Mouse (Mus musculus) olfactory bulb, adult 2 months (tissue): ENCODE measurements at regions not wholly inside any gene's neighbourhood (a gene's known extent, or its start where the extent isn't known, plus 50 kb on each side); places are given as distances from the start of the nearest gene placed in this dataset.

Source experiments
- H3K27ac ChIP-seq: fragments of 200-500 bp; 2 replicates; pipeline ENCODE4 v1.5.1; 2012; ENCODE audit warnings: low read depth, low read length; ENCODE audit not compliant: insufficient read depth
- H3K4me1 ChIP-seq: fragments of 200-500 bp; 2 replicates; pipeline ENCODE4 v1.6.1; 2012; ENCODE audit warnings: low read length; ENCODE audit not compliant: control insufficient read depth, insufficient read depth
- H3K4me3 ChIP-seq: fragments of 200-500 bp; 2 replicates; pipeline ENCODE4 v1.5.1; 2012; ENCODE audit warnings: mild to moderate bottlenecking, low read depth, low read length, moderate library complexity; ENCODE audit not compliant: insufficient read depth
- CTCF ChIP-seq: fragments of 200-500 bp; IDR thresholded peaks from 2 replicates; pipeline ENCODE4 v1.5.1; 2012; ENCODE audit warnings: low read depth, mild to moderate bottlenecking, low read length, moderate library complexity; ENCODE audit not compliant: insufficient read depth
- POLR2A ChIP-seq: fragments of 200-500 bp; IDR thresholded peaks from 2 replicates; pipeline ENCODE4 v1.6.1; 2012; ENCODE audit warnings: mild to moderate bottlenecking, low read depth, low read length, moderate library complexity; ENCODE audit not compliant: insufficient read depth
- WGBS: fragments of 180-500 bp; shearing (Covaris S2); methylation state at CpG from one replicate; pipeline ENCODE4 v1.1.7; 2018; 5-methylcytosine and 5-hydroxymethylcytosine counted together

- no peak overlapping the region for H3K4me3 ChIP-seq
- no peaks in the 10 kb centered on the region for H3K4me1 ChIP-seq
- 89% methylated on average over 8 of the region's 8 CpGs for WGBS
- H3K27ac ChIP-seq = no peak overlapping the region
- no peak for TF ChIP-seq CTCF
These were observed 214.8 kb upstream of the Spred2 start for GRCm38 (mm10) chr11:19709337-19709736.

- Histone ChIP-seq H3K4me3 (no peak overlapping the region), H3K4me1 (no peaks in the 10 kb centered on the region), H3K27ac (no peak overlapping the region)
- no peak for TF ChIP-seq CTCF
- no peak for TF ChIP-seq POLR2A
- WGBS = 37% methylated on average over 8 of the region's 8 CpGs
These were observed 211.1 kb upstream of the Spred2 start for GRCm38 (mm10) chr11:19713091-19713490.

- Histone ChIP-seq H3K27ac (no peak overlapping the region), H3K4me1 (no peaks in the 10 kb centered on the region), H3K4me3 (0 out of 2 replicates have a peak overlapping the region, but pooled peaks have one; percentile 8)
- 66% methylated on average over 20 of the region's 20 CpGs for WGBS
- TF ChIP-seq CTCF (no peak), POLR2A (no peak)
These were observed 210.6 kb upstream of the Spred2 start for GRCm38 (mm10) chr11:19713597-19713996.

- WGBS = 41% methylated on average over 5 of the region's 5 CpGs
- Histone ChIP-seq H3K4me1 (no peaks in the 10 kb centered on the region), H3K4me3 (no peak overlapping the region), H3K27ac (no peak overlapping the region)
- TF ChIP-seq POLR2A (no peak), CTCF (no peak)
These were observed 210.0 kb upstream of the Spred2 start for GRCm38 (mm10) chr11:19714211-19714610.

- Histone ChIP-seq H3K4me1 (no peaks in the 10 kb centered on the region), H3K4me3 (no peak overlapping the region), H3K27ac (no peak overlapping the region)
- WGBS = 64% methylated on average over 8 of the region's 8 CpGs
- no peak for TF ChIP-seq CTCF
- TF ChIP-seq POLR2A = no peak
These were observed 209.1 kb upstream of the Spred2 start for GRCm38 (mm10) chr11:19714888-19715595.

- no peaks in the 10 kb centered on the region for H3K4me1 ChIP-seq
- no peak overlapping the region for H3K27ac ChIP-seq
- TF ChIP-seq POLR2A = no peak
- TF ChIP-seq CTCF = no peak
- H3K4me3 ChIP-seq = no peak overlapping the region
- 95% methylated on average over 9 of the region's 9 CpGs for WGBS
These were observed 206.0 kb upstream of the Spred2 start for GRCm38 (mm10) chr11:19718165-19718564.

GRCm38 (mm10) chr11:19729031-19729430 lies 195.1 kb upstream of the Spred2 start:
- TF ChIP-seq CTCF (no peak), POLR2A (no peak)
- 73% methylated on average over 8 of the region's 8 CpGs for WGBS
- H3K4me1 ChIP-seq = no peaks in the 10 kb centered on the region
- H3K27ac ChIP-seq = no peak overlapping the region
- no peak overlapping the region for H3K4me3 ChIP-seq

GRCm38 (mm10) chr11:19730747-19731146 lies 193.4 kb upstream of the Spred2 start:
- H3K4me3 ChIP-seq = no peak overlapping the region
- no peak for TF ChIP-seq CTCF
- WGBS = 91% methylated on average over 5 of the region's 5 CpGs
- H3K4me1 ChIP-seq = no peaks in the 10 kb centered on the region
- H3K27ac ChIP-seq = no peak overlapping the region

- Histone ChIP-seq H3K4me1 (no peaks in the 10 kb centered on the region), H3K27ac (no peak overlapping the region), H3K4me3 (no peak overlapping the region)
- WGBS = 95% methylated on average over 7 of the region's 7 CpGs
- TF ChIP-seq CTCF (no peak), POLR2A (no peak)
These were observed 188.1 kb upstream of the Spred2 start for GRCm38 (mm10) chr11:19736076-19736475.

- Histone ChIP-seq H3K27ac (no peak overlapping the region), H3K4me1 (no peaks in the 10 kb centered on the region), H3K4me3 (no peak overlapping the region)
- 80% methylated on average over 7 of the region's 7 CpGs for WGBS
- TF ChIP-seq CTCF (no peak), POLR2A (no peak)
These were observed 187.2 kb upstream of the Spred2 start for GRCm38 (mm10) chr11:19736926-19737325.
